Mouse (Mus musculus) kidney, adult 2 months (tissue): ENCODE measurements at regions not wholly inside any gene's neighbourhood (a gene's known extent, or its start where the extent isn't known, plus 50 kb on each side); places are given as distances from the start of the nearest gene placed in this dataset.

Source experiments
- DNase-seq: peaks from one replicate; pipeline ENCODE4 v3.0.0; 2021
- H3K27ac ChIP-seq: fragments of 200-500 bp; 2 replicates; pipeline ENCODE4 v1.5.1; 2012; ENCODE audit warnings: low read depth, low read length, control low read depth, inconsistent platforms; ENCODE audit not compliant: insufficient read depth
- H3K27me3 ChIP-seq: fragments of 200-500 bp; replicated peaks from 2 replicates; pipeline ENCODE4 v1.6.1; 2012; ENCODE audit warnings: mild to moderate bottlenecking, moderate library complexity, low read length, inconsistent platforms; ENCODE audit not compliant: control insufficient read depth, insufficient read depth
- H3K36me3 ChIP-seq: fragments of 200-500 bp; 2 replicates; pipeline ENCODE4 v1.6.1; 2012; ENCODE audit warnings: mild to moderate bottlenecking, moderate library complexity, low read length, inconsistent platforms; ENCODE audit not compliant: control insufficient read depth, insufficient read depth
- H3K4me1 ChIP-seq: fragments of 200-500 bp; 2 replicates; pipeline ENCODE4 v1.6.1; 2011; ENCODE audit warnings: low read length; ENCODE audit not compliant: control insufficient read depth, insufficient read depth
- H3K4me3 ChIP-seq: fragments of 200-500 bp; 2 replicates; pipeline ENCODE4 v1.5.1; 2011; ENCODE audit warnings: mild to moderate bottlenecking, low read depth, low read length, control low read depth; ENCODE audit not compliant: insufficient read depth
- CTCF ChIP-seq: fragments of 200-500 bp; conservative IDR thresholded peaks from 2 replicates; pipeline ENCODE4 v1.5.1; 2011; ENCODE audit warnings: low read depth, mild to moderate bottlenecking, control low read depth, low read length, moderate library complexity, mixed read lengths; ENCODE audit not compliant: insufficient read depth, insufficient read length
- POLR2A ChIP-seq: fragments of 200-500 bp; IDR thresholded peaks from one replicate; pipeline ENCODE4 v1.6.1; 2011; ENCODE audit warnings: low read depth, low read length, control low read depth
- WGBS: fragments of 180-500 bp; shearing (Covaris S2); methylation state at CpG from one replicate; pipeline ENCODE4 v1.1.7; 2018; 5-methylcytosine and 5-hydroxymethylcytosine counted together

GRCm38 (mm10) chrX:142456022-142456421, 65.7 kb upstream of the Acsl4 start:
- no peak for DNase-seq
- H3K4me1 ChIP-seq, result no peaks in the 10 kb centered on the region
- WGBS, result 21% methylated on average over 1 of the region's 1 CpGs
- H3K27ac ChIP-seq, result no peak overlapping the region
- H3K4me3 ChIP-seq, result no peak overlapping the region
- no peaks in the 10 kb centered on the region for H3K27me3 ChIP-seq
- H3K36me3 ChIP-seq, result no peaks in the 10 kb centered on the region
- TF ChIP-seq CTCF (no peak), POLR2A (no peak)

DNA sequence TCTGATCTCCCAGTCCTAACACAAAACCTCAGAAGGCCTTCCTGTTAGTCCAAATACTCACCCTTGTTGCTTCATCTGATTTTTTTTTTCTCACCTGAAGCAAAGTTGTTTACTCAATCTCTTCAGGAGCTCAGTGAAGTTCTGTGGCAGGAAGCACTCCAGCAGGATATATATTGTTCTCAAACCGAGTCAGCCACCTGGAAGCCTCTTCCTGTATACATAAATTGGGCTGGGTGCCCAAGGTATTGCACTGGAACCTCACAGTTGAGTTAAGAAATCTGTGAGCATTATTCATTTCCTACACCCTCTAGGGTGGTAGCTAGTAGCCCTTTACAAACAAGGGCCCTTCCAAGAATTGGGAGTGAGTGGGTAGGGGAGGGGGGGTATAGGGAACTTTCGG, 73.8 kb upstream of the Acsl4 start:
- Histone ChIP-seq H3K27ac (no peak overlapping the region), H3K36me3 (no peaks in the 10 kb centered on the region), H3K4me3 (no peak overlapping the region), H3K4me1 (no peaks in the 10 kb centered on the region), H3K27me3 (no peaks in the 10 kb centered on the region)
- TF ChIP-seq CTCF, result no peak
- TF ChIP-seq POLR2A, result no peak
- WGBS, result 65% methylated on average over 2 of the region's 2 CpGs
- DNase-seq, result no peak

DNA sequence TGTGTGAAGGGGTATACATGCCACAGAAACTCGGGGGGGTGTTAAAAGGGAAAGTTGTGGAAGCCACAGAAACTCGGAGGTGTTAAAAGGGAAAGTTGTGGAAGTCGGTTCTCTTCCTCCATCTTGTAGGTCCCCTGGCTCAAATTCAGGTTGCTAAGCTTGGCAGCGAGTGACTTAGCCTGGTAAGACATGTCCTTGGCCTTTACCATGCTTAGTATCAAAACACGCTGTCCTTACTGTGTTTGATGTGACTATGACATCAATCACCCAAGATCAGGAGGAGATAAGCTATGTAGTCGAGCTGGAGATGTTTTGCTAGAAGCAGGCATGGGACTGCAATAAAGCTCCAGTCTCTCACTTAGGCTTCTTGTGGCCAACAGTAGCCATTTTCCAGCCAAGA, 74.4 kb upstream of the Acsl4 start:
- Histone ChIP-seq H3K4me1 (no peaks in the 10 kb centered on the region), H3K36me3 (no peaks in the 10 kb centered on the region), H3K27ac (no peak overlapping the region), H3K4me3 (no peak overlapping the region), H3K27me3 (no peaks in the 10 kb centered on the region)
- TF ChIP-seq CTCF, result no peak
- TF ChIP-seq POLR2A, result no peak
- WGBS, result 78% methylated on average over 6 of the region's 6 CpGs
- no peak for DNase-seq

GRCm38 (mm10) chrX:142467850-142468256, 77.5 kb upstream of the Acsl4 start:
- Histone ChIP-seq H3K4me1 (no peaks in the 10 kb centered on the region), H3K27me3 (no peaks in the 10 kb centered on the region), H3K4me3 (no peak overlapping the region), H3K27ac (peak overlapping the region; percentile 45), H3K36me3 (no peaks in the 10 kb centered on the region)
- TF ChIP-seq POLR2A, result no peak
- TF ChIP-seq CTCF, result no peak
- WGBS, result 74% methylated on average over 5 of the region's 5 CpGs
- peak; percentile 51 for DNase-seq

DNA sequence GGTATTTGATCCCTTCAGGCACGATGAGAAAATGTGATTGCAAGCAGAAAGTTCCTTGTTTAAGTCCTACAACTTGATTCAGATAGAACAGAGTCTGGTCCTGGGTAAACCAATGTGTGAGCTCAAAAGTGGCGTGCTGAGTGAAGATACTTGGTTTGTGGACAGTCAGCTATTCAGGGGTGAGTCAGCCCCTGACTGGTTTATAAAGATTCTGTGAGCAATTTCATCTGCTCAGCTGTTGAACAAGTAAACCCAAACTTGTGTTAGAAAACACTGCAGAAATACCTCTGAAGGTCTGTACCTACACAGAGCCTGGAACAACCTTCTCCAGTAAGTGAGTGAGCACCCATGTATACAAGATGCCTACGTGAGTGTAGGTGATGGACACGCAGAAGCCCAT, 78.1 kb upstream of the Acsl4 start:
- Histone ChIP-seq H3K27me3 (no peaks in the 10 kb centered on the region), H3K4me1 (no peaks in the 10 kb centered on the region), H3K36me3 (no peaks in the 10 kb centered on the region), H3K4me3 (no peak overlapping the region), H3K27ac (peak overlapping the region; percentile 45)
- DNase-seq, result no peak
- TF ChIP-seq POLR2A (no peak), CTCF (no peak)
- 70% methylated on average over 4 of the region's 4 CpGs for WGBS

DNA sequence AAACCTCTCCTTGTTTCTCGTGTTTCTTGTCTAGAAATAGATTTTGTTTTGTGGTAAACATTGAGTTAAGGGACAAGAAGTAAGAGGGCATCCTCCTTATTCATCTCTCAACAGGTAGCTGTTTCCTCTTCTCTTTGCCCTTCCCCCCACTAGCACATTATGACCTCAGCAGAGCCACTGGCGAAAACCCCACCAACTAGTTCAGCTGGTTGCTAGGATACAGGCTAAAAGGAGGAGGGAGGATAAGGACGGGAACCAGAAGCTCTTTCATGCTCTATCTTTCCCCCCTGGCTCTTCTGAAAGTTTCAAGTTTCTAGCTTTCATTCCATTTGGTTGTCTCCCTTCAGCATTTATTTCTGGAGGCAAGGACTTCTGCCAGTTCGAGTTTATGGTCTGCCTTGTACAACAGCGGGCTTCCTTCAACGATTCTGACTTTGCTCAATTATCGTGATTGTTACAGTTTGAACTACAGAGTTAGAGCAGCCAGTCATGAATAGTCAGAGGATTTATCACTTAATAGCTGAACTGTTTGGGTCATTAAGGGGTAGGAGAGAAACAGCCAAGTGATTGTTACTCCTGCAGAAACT, 78.8 kb upstream of the Acsl4 start:
- 24% methylated on average over 7 of the region's 7 CpGs for WGBS
- no peaks in the 10 kb centered on the region for H3K27me3 ChIP-seq
- DNase-seq, result peak; percentile 6
- H3K27ac ChIP-seq, result peak overlapping the region; percentile 60; the same call in 1 of the 2 replicates
- TF ChIP-seq CTCF, result no peak
- no peak for TF ChIP-seq POLR2A
- no peak overlapping the region for H3K4me3 ChIP-seq
- no peaks in the 10 kb centered on the region for H3K36me3 ChIP-seq
- H3K4me1 ChIP-seq, result no peaks in the 10 kb centered on the region

DNA sequence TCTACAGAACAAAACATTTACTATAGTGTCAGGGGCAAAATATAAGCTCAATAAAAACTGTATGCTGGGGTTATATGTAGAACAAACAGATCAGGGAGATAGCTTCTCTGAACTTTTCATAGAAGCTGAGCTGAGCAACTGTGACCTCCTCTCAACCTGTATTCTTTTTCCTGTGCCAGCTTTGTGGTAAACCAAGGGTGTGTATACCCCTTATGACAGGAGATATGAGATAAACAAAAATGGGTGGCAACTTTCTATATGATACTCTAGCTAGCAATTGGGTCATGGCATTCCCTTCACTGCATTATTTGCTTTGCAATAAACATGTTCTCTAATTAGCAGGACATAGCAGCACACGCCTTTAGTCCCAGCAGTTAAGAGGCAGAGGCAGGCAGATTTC, 79.7 kb upstream of the Acsl4 start:
- TF ChIP-seq CTCF (no peak), POLR2A (no peak)

DNA sequence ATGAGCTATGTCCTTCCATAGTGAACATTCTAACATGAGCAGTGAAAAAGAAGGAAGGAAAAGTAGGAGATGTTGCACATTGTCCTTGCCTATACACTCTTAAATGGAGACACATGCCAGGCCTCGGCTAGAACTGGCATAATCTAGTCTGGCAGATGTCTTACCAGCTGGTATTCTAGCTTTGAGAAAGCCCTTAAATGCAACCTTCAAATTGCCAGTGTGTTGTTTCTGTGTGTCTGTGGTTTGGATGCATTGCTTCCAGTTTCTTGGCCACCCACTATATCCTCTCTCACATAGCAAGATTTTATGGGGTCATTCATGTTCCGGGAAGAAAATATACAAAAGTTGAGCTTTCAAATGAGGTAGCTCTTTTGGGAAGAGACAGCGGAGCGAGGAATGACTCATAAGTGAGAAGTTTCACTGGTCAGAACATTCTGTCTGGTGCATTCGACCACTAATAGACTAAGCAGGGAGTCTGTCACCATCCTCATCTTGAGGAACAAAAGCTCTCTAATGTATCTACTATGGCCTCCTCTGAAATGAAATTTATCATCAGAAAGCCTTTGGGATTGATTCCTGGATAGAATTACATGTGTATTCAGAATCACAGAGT, 91.0 kb upstream of the Acsl4 start:
- TF ChIP-seq CTCF, result no peak
- TF ChIP-seq POLR2A, result no peak
- no peaks in the 10 kb centered on the region for H3K36me3 ChIP-seq
- DNase-seq, result no peak
- peaks cover 4% of the 10 kb centered on the region; the same call in 1 of the 2 replicates for H3K4me1 ChIP-seq
- H3K27me3 ChIP-seq, result no peaks in the 10 kb centered on the region
- WGBS, result 78% methylated on average over 5 of the region's 5 CpGs
- H3K27ac ChIP-seq, result no peak overlapping the region
- no peak overlapping the region for H3K4me3 ChIP-seq

More for the DNA sequence above, 79.7 kb upstream of the Acsl4 start:
- Histone ChIP-seq H3K36me3 (no peaks in the 10 kb centered on the region), H3K4me1 (no peaks in the 10 kb centered on the region), H3K27ac (peak overlapping the region; percentile 60; the same call in 1 of the 2 replicates), H3K27me3 (no peaks in the 10 kb centered on the region), H3K4me3 (no peak overlapping the region)
- DNase-seq, result no peak
- WGBS, result 96% methylated on average over 1 of the region's 1 CpGs
